Mouse (Mus musculus) subcutaneous adipose tissue, adult 2 months (tissue): ENCODE measurements around the gene Ss18l2. TPM values are rescaled to one million over a fixed set of nuclear protein-coding genes. Genes with fewer than 3 reads are reported as not detected.

Experiments used
- polyA plus RNA-seq: library from polyadenylated mRNA; depleted of rRNA; stranded (reverse); fragments of >200 nt; gene quantifications from 2 replicates; pipeline ENCODE4 v1.2.3, GENCODE M21; 2012; ENCODE audit warnings: low replicate concordance; rRNA removed

The Ss18l2 gene
- 27.2 and 43.5 TPM in 2 replicates for polyA plus RNA-seq

GRCm38 (mm10) chr9:121709898-121710583 lies at the start of gene Ss18l2:
Ss18l2 (plus strand) TSS chr9:121710329.

GRCm38 (mm10) chr9:121704646-121705625 lies 5.2 kb upstream of the Ss18l2 start, which contains the start of gene Sec22c:
Sec22c (minus strand) TSS chr9:121705490.

GRCm38 (mm10) chr9:121718792-121719318 lies 8.7 kb downstream of the Ss18l2 start, which contains the start of gene Nktr:
Nktr (plus strand) TSS chr9:121719169.

GRCm38 (mm10) chr9:121759091-121760081 lies 49.3 kb downstream of the Ss18l2 start, which contains the start of gene Zfp651:
Zfp651 (plus strand) TSS chr9:121759330.

Other genes with a start within 250 kb of the Ss18l2 start
- gene Cck, start 214.6 kb upstream of the Ss18l2 start, polyA plus RNA-seq, result 0.99 and 1.6 TPM in 2 replicates
- 0.15 TPM in 1 of 2 replicates, not detected in the other for gene Lyzl4, start 68.2 kb upstream of the Ss18l2 start, polyA plus RNA-seq
- 0.89 and 1.6 TPM in 2 replicates for gene Vipr1, start 67.6 kb upstream of the Ss18l2 start, polyA plus RNA-seq
- 9.1 and 9.3 TPM in 2 replicates for gene Sec22c, start 4.8 kb upstream of the Ss18l2 start, polyA plus RNA-seq
- gene Nktr, start 8.8 kb downstream of the Ss18l2 start, polyA plus RNA-seq, result 48.9 and 84.0 TPM in 2 replicates
- 36.5 and 71.2 TPM in 2 replicates for gene Zfp651, start 49.0 kb downstream of the Ss18l2 start, polyA plus RNA-seq
- gene Klhl40, start 67.3 kb downstream of the Ss18l2 start, polyA plus RNA-seq, result not detected in 2 replicates
- 0.11 and 4.7 TPM in 2 replicates for gene Hhatl, start 82.2 kb downstream of the Ss18l2 start, polyA plus RNA-seq
- 0.40 TPM in 1 of 2 replicates, not detected in the other for gene Ccdc13, start 129.1 kb downstream of the Ss18l2 start, polyA plus RNA-seq
- 22.2 and 37.1 TPM in 2 replicates for gene Higd1a, start 148.0 kb downstream of the Ss18l2 start, polyA plus RNA-seq
- 4.4 and 8.6 TPM in 2 replicates for gene Ackr2, start 188.0 kb downstream of the Ss18l2 start, polyA plus RNA-seq
- 0.14 and 0.41 TPM in 2 replicates for gene Cyp8b1, start 206.0 kb downstream of the Ss18l2 start, polyA plus RNA-seq
- gene Fam198a, start 240.7 kb downstream of the Ss18l2 start, polyA plus RNA-seq, result 2.0 and 8.1 TPM in 2 replicates